Mouse (Mus musculus): ENCODE measurements at regions not wholly inside any gene's neighbourhood (a gene's known extent, or its start where the extent isn't known, plus 50 kb on each side); places are given as distances from the start of the nearest gene placed in this dataset.

DNA sequence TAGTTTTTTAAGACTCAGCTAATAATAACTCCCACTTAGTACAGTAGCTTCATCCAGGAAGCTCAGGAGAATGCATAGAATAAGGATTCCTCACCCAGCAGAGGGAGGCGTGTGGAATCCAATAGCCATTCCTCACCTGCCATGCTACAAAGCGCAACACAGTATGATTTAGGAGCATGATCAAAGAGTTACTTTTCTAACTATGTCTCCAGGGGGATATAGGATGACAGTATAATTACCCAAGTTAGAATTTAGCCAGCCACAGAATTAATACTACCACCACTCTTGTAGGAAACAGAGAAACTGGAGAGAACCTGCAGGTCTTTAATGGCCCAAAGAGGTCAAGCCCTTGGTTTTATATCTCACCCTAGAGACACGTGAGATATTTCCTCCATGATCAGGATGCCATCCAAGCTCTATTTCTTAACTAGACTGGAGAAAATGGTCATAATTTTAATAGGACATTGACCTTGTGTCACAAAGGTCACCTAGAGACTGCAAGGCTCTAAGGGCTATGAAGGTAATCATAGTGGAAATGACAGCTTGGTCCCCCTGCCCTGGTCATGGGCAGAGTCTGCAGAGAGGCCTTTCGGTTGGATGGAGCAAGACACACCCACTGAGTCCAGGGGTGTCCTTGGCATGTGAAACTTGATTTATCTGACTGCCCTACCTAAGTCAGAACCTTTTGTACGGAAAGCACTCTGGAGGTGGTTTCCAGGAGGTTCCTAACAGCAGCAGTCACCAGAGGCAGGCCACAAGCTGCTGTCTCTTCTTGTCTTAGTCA lies 512.3 kb upstream of the Nox3 start:
- no peak for ATAC-seq
- Histone ChIP-seq H3K4me1 (replicated peaks) (no peaks in the 10 kb centered on the region), H3K9ac (no peak overlapping the region)

GRCm38 (mm10) chr17:4209650-4210049 lies 513.6 kb upstream of the Nox3 start:
- Histone ChIP-seq H3K4me1 (replicated peaks) (no peaks in the 10 kb centered on the region), H3K9ac (no peak overlapping the region), H3K4me2 (replicated peaks) (no peak overlapping the region), H3K4me3 (replicated peaks) (no peak overlapping the region), H3K9me3 (no peaks in the 10 kb centered on the region), H3K27ac (no peak overlapping the region), H3K36me3 (no peaks in the 10 kb centered on the region), H3K27me3 (replicated peaks) (no peaks in the 10 kb centered on the region)
- no peak for ATAC-seq
- WGBS, result 83% methylated on average over 8 of the region's 8 CpGs

More for the DNA sequence above, 512.3 kb upstream of the Nox3 start:
- no peak overlapping the region for H3K27ac ChIP-seq
- H3K9me3 ChIP-seq, result no peaks in the 10 kb centered on the region
- WGBS, result 80% methylated on average over 5 of the region's 5 CpGs
- no peak overlapping the region for H3K4me3 ChIP-seq (replicated peaks)
- H3K36me3 ChIP-seq, result no peaks in the 10 kb centered on the region
- no peak overlapping the region for H3K4me2 ChIP-seq (replicated peaks)
- H3K27me3 ChIP-seq (replicated peaks), result no peaks in the 10 kb centered on the region

DNA sequence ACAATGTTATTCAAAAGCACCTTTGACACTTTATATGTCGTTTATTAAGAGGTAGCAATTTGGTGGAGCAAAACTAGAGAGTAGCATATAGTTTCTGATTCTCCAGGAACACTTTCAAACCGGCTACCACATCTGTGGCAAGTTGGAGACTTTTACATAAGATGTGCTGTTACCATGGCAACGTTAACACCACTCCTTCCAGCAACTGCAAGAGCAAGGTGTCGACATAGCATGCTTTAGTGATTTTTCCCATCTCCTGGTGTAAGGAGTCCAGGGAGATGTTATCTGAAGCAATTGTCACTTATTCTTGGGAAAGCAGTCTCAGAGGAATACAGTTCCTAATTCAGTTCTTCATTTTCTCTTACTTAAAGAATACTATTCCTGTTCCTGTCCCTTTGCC lies 516.5 kb upstream of the Nox3 start:
- no peaks in the 10 kb centered on the region for H3K9me3 ChIP-seq
- H3K36me3 ChIP-seq, result no peaks in the 10 kb centered on the region
- H3K4me3 ChIP-seq (replicated peaks), result no peak overlapping the region
- H3K9ac ChIP-seq, result no peak overlapping the region
- H3K4me1 ChIP-seq (replicated peaks), result no peaks in the 10 kb centered on the region
- no peak overlapping the region for H3K27ac ChIP-seq
- no peak overlapping the region for H3K4me2 ChIP-seq (replicated peaks)
- ATAC-seq, result no peak
- no peaks in the 10 kb centered on the region for H3K27me3 ChIP-seq (replicated peaks)
- 54% methylated on average over 4 of the region's 4 CpGs for WGBS

- Histone ChIP-seq H3K27me3 (replicated peaks) (no peaks in the 10 kb centered on the region), H3K4me1 (replicated peaks) (no peaks in the 10 kb centered on the region), H3K4me2 (replicated peaks) (no peak overlapping the region), H3K27ac (no peak overlapping the region), H3K36me3 (no peaks in the 10 kb centered on the region), H3K9ac (no peak overlapping the region), H3K9me3 (no peaks in the 10 kb centered on the region), H3K4me3 (replicated peaks) (no peak overlapping the region)
- WGBS, result 67% methylated on average over 8 of the region's 8 CpGs
- ATAC-seq, result no peak; the same call in 1 of the 2 replicates
These were observed 518.9 kb upstream of the Nox3 start for GRCm38 (mm10) chr17:4214970-4215369.

DNA sequence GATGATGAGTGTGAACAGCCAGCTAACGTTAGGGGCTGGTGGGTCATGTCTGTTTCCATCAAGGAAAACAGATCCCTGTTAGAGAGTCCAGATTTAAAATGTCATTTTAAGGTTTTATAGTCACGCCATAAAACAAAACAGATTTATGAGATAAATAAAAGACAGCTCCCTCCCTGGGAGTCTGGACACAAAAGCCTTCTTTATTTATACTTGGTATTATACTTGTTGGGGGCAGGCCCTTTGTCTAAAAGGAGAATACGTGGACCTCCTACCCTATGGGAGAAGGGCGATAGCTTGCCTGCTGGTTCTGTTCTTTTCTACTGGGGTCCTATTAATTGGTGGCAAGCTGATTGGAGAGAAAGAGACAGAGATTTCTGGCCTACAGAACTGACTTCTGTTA lies 520.1 kb upstream of the Nox3 start:
- no peaks in the 10 kb centered on the region for H3K9me3 ChIP-seq
- H3K4me3 ChIP-seq (replicated peaks), result no peak overlapping the region
- H3K27me3 ChIP-seq (replicated peaks), result no peaks in the 10 kb centered on the region
- H3K27ac ChIP-seq, result no peak overlapping the region
- 46% methylated on average over 4 of the region's 4 CpGs for WGBS
- no peaks in the 10 kb centered on the region for H3K36me3 ChIP-seq
- no peak for ATAC-seq
- H3K9ac ChIP-seq, result no peak overlapping the region
- H3K4me2 ChIP-seq (replicated peaks), result no peak overlapping the region
- no peaks in the 10 kb centered on the region; the same call in 1 of the 2 replicates for H3K4me1 ChIP-seq (replicated peaks)

- H3K4me2 ChIP-seq (replicated peaks), result no peak overlapping the region
- no peaks in the 10 kb centered on the region; the same call in 1 of the 2 replicates for H3K4me1 ChIP-seq (replicated peaks)
- no peak overlapping the region for H3K4me3 ChIP-seq (replicated peaks)
- H3K27ac ChIP-seq, result no peak overlapping the region
- no peaks in the 10 kb centered on the region for H3K27me3 ChIP-seq (replicated peaks)
- no peak overlapping the region for H3K9ac ChIP-seq
- H3K9me3 ChIP-seq, result no peaks in the 10 kb centered on the region
- 89% methylated on average over 8 of the region's 8 CpGs for WGBS
- ATAC-seq, result no peak
- H3K36me3 ChIP-seq, result no peaks in the 10 kb centered on the region
These were observed 520.7 kb upstream of the Nox3 start for GRCm38 (mm10) chr17:4216750-4217149.

- Histone ChIP-seq H3K27ac (no peak overlapping the region), H3K4me2 (replicated peaks) (no peak overlapping the region), H3K27me3 (replicated peaks) (no peaks in the 10 kb centered on the region), H3K4me1 (replicated peaks) (no peaks in the 10 kb centered on the region; the same call in 1 of the 2 replicates), H3K9me3 (no peaks in the 10 kb centered on the region), H3K36me3 (no peaks in the 10 kb centered on the region), H3K9ac (no peak overlapping the region), H3K4me3 (replicated peaks) (no peak overlapping the region)
- ATAC-seq, result no peak
- 59% methylated on average over 12 of the region's 12 CpGs for WGBS
These were observed 524.8 kb upstream of the Nox3 start for GRCm38 (mm10) chr17:4220661-4221360.

DNA sequence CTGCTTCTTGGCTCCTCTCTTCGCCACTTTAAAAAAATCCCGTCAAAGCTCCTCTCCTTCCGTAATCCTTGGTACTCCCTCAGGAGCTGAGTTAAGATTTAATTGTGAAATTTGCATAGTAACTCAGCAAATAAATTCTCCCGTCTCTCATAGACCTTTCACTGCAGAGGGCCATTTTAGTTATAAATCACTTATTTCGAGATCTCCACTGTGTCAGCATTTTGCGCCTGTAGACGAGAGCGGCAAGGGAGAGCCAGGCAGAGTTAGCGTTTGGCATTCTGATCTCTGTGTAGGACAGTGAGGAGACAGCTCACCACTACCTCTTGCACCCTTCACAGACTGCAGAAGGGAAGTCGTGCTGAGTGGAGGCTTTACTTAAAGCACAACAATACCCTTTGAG lies 531.8 kb upstream of the Nox3 start:
- no peak for ATAC-seq
- Histone ChIP-seq H3K36me3 (no peaks in the 10 kb centered on the region), H3K9ac (no peak overlapping the region), H3K4me2 (replicated peaks) (no peak overlapping the region), H3K27ac (no peak overlapping the region), H3K4me3 (replicated peaks) (no peak overlapping the region), H3K4me1 (replicated peaks) (no peaks in the 10 kb centered on the region), H3K27me3 (replicated peaks) (no peaks in the 10 kb centered on the region), H3K9me3 (no peaks in the 10 kb centered on the region)
- 72% methylated on average over 10 of the region's 10 CpGs for WGBS

GRCm38 (mm10) chr17:4229969-4230368 lies 533.9 kb upstream of the Nox3 start:
- H3K4me3 ChIP-seq (replicated peaks), result no peak overlapping the region
- H3K4me2 ChIP-seq (replicated peaks), result no peak overlapping the region
- H3K27me3 ChIP-seq (replicated peaks), result no peaks in the 10 kb centered on the region
- no peaks in the 10 kb centered on the region for H3K4me1 ChIP-seq (replicated peaks)
- H3K36me3 ChIP-seq, result no peaks in the 10 kb centered on the region
- H3K27ac ChIP-seq, result no peak overlapping the region
- H3K9ac ChIP-seq, result no peak overlapping the region
- WGBS, result 74% methylated on average over 2 of the region's 2 CpGs
- no peaks in the 10 kb centered on the region for H3K9me3 ChIP-seq
- no peak for ATAC-seq

DNA sequence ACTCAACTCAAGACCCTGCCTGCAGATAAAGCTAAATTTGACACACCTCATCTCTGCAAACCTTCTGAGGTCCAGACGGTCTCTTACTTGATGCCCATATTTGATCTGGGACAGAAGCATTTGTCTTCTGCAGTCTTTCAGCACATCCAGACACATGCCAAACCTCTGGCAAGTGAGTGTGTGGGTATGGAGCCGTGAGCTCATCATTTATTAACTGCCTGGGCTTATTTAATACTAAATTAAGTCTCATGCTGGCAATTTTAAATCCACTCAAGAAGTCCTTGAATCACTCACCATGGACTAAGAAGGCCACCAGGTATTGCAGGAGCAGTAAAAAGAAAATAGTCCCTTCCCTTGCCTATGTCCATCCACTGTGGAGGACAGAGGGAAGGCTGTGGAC lies 554.4 kb upstream of the Nox3 start:
- H3K9me3 ChIP-seq, result no peaks in the 10 kb centered on the region
- no peak overlapping the region for H3K4me2 ChIP-seq (replicated peaks)
- no peaks in the 10 kb centered on the region for H3K36me3 ChIP-seq
- no peak for ATAC-seq
- no peak overlapping the region for H3K4me3 ChIP-seq (replicated peaks)
- no peak overlapping the region for H3K27ac ChIP-seq
- 81% methylated on average over 2 of the region's 2 CpGs for WGBS
- H3K4me1 ChIP-seq (replicated peaks), result no peaks in the 10 kb centered on the region
- no peak overlapping the region for H3K9ac ChIP-seq
- H3K27me3 ChIP-seq (replicated peaks), result no peaks in the 10 kb centered on the region

DNA sequence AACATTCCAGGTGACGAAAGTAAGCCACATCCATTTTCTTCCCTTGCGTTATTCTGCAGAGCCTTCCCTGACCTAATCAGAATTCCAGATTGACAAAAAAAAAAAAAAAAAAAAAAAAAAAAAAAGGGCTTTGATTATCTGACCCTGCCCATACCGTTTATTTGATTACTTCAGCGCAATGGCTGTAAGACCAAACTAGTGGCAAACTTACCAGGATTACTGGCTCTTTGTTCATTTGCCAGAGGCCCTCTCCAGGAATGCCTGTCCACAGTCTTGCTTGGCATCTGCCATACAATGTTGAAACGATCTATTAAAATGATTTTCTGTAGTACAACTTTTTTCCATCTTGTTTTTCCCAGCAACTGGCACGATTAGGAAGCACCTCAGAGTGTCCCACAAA lies 569.4 kb upstream of the Nox3 start:
- no peaks in the 10 kb centered on the region for H3K36me3 ChIP-seq
- H3K4me3 ChIP-seq (replicated peaks), result no peak overlapping the region
- H3K27me3 ChIP-seq (replicated peaks), result no peaks in the 10 kb centered on the region
- no peaks in the 10 kb centered on the region for H3K4me1 ChIP-seq (replicated peaks)
- no peak overlapping the region for H3K9ac ChIP-seq
- 56% methylated on average over 6 of the region's 6 CpGs for WGBS
- H3K27ac ChIP-seq, result no peak overlapping the region
- no peak for ATAC-seq
- H3K9me3 ChIP-seq, result no peaks in the 10 kb centered on the region
- no peak overlapping the region for H3K4me2 ChIP-seq (replicated peaks)

DNA sequence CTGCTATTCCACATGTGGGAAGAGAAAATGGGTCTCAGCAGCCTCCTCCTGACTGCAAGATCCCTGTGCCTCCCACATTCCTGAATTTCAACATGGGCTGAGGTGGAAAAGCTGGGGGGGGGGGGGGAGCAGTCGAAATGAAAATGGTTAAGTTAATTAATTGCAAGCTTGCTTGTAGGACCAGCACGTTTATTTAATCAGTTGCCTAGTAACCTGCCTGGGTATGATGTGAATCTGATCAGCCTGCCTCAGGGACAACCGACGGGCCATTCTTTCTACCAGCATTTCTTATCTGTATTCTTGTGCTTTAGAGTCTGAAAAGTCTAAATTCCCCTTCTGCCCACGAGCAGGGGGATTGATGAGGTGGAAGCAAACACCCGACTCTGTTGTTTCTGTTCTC lies 569.9 kb upstream of the Nox3 start:
- WGBS, result 9% methylated on average over 6 of the region's 6 CpGs
- Histone ChIP-seq H3K4me3 (replicated peaks) (no peak overlapping the region), H3K4me2 (replicated peaks) (0 out of 2 replicates have a peak overlapping the region, but pooled peaks have one; percentile 17), H3K27ac (no peak overlapping the region), H3K36me3 (no peaks in the 10 kb centered on the region), H3K4me1 (replicated peaks) (no peaks in the 10 kb centered on the region), H3K9me3 (no peaks in the 10 kb centered on the region), H3K9ac (no peak overlapping the region), H3K27me3 (replicated peaks) (no peaks in the 10 kb centered on the region)
- ATAC-seq, result no peak

GRCm38 (mm10) chr17:4266487-4266886 lies 570.4 kb upstream of the Nox3 start:
- H3K4me3 ChIP-seq (replicated peaks), result no peak overlapping the region
- H3K9me3 ChIP-seq, result no peaks in the 10 kb centered on the region
- H3K27ac ChIP-seq, result no peak overlapping the region
- H3K27me3 ChIP-seq (replicated peaks), result no peaks in the 10 kb centered on the region
- H3K36me3 ChIP-seq, result no peaks in the 10 kb centered on the region
- no peaks in the 10 kb centered on the region for H3K4me1 ChIP-seq (replicated peaks)
- peak; percentile 56; the same call in 1 of the 2 replicates for ATAC-seq
- H3K9ac ChIP-seq, result no peak overlapping the region
- 0 out of 2 replicates have a peak overlapping the region, but pooled peaks have one; percentile 17 for H3K4me2 ChIP-seq (replicated peaks)
- 6% methylated on average over 5 of the region's 5 CpGs for WGBS

All from intestine, embryonic 15.5 days (tissue).